Mouse (Mus musculus) C2C12 (cell line): ENCODE data around the gene Aar2.

ENCODE experiments used
- CEBPB ChIP-seq: IDR thresholded peaks from one replicate; pipeline ENCODE4 v1.6.1; 2011; ENCODE audit warnings: low read depth, mild to moderate bottlenecking, control low read depth, moderate library complexity
- CTCF ChIP-seq: IDR thresholded peaks from one replicate; pipeline ENCODE4 v1.5.1; 2011; ENCODE audit not compliant: control insufficient read depth, insufficient read depth, insufficient read length
- FOSL1 ChIP-seq: IDR thresholded peaks from one replicate; pipeline ENCODE4 v1.8.0; 2011; ENCODE audit warnings: mild to moderate bottlenecking, low read length; ENCODE audit not compliant: poor library complexity, insufficient read depth, severe bottlenecking
- MAX ChIP-seq: IDR thresholded peaks from one replicate; pipeline ENCODE4 v1.6.1; 2011; ENCODE audit warnings: mild to moderate bottlenecking, control low read depth
- MYOD1 ChIP-seq: IDR thresholded peaks from one replicate; pipeline ENCODE4 v1.6.1; 2011; ENCODE audit warnings: low read depth; ENCODE audit not compliant: control insufficient read depth, insufficient read length
- USF1 ChIP-seq: IDR thresholded peaks from one replicate; pipeline ENCODE4 v1.6.1; 2011; ENCODE audit warnings: low read depth, mild to moderate bottlenecking, control low read depth, moderate library complexity

- no peak for TF ChIP-seq CTCF
- no peak for TF ChIP-seq USF1
- TF ChIP-seq FOSL1, result no peak
- TF ChIP-seq CEBPB, result no peak
- TF ChIP-seq MYOD1, result no peak
- no peak for TF ChIP-seq MAX
Measured at GRCm38 (mm10) chr2:156533160-156533559, 14.2 kb upstream of the Aar2 start.
